Mouse (Mus musculus) heart, adult 9 months (tissue): Measurements from ENCODE around the gene Pde6g.

Source experiments
- DNase-seq, 2 experiments: peaks; one replicate each; pipeline ENCODE4 v3.0.0; 2022; ENCODE audit warnings: low spot score in 2 of 2

Gene Pde6g

DNA sequence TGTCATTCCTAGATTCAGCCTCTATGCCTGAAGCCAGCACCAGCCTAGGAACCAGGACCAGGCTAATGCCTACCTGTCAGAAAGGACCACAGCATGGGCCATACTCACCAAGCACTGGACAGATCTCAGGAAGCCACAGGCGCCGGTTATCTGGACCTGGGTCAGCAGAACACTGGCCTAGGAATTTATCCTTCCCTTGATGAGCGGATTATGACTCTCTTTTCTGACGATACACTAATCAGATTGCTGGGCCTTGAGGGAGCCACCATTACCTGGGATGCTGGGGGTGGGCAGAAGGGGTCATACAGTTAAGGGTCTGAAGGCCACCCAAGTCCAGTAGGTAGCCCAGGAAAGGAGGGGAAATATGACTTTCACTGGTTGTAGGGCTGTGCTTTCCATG, at the start of gene Pde6g:
Gene Pde6g, minus strand, starts transcription at position 195 of the 400 bp plus-strand sequence.
- DNase-seq: no peak

DNA sequence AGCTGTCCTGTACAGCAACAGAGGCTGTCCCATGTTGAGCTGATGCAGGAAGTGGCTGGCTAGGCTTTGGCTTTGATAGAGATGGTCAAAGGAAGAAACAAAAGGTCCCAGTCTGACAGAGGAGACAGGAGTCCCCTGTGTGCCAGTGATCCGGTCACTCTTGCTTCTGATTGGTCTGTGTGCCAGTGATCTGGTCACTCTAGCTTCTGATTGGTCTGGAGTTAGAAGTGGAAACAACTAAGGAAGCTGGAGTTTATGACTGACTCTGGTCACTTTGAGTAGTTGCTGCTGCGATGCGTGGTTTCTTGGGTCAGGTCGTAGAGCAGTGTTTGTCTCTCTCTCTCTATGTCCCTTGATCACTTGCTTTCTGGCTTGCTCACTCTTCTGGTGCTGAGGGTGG, 48.4 kb upstream of the Pde6g start:
- DNase-seq: no peak

GRCm38 (mm10) chr11:120501018-120501417, 47.7 kb upstream of the Pde6g start:
- no peak for DNase-seq

GRCm38 (mm10) chr11:120500357-120500756, 47.1 kb upstream of the Pde6g start:
- DNase-seq: no peak

DNA sequence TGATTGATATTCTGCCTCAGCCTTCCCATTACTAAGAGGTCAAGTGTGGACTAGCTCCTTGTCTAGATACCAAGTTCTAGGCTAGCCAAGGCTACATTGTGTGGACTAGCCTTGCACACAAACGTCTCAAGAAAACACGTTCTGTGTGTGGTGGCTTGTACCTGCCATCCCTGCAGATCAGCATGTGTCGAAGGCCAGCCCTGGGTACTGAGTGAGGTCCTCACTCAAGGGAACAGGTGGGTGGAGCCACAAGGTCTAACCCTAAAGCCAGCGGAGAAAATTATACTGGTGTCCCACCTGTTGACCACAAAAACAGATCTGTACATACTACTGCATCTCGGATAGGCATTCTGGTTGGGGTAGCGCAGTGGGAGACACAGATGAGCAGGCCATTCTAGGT, 46.6 kb upstream of the Pde6g start:
- no peak for DNase-seq

DNA sequence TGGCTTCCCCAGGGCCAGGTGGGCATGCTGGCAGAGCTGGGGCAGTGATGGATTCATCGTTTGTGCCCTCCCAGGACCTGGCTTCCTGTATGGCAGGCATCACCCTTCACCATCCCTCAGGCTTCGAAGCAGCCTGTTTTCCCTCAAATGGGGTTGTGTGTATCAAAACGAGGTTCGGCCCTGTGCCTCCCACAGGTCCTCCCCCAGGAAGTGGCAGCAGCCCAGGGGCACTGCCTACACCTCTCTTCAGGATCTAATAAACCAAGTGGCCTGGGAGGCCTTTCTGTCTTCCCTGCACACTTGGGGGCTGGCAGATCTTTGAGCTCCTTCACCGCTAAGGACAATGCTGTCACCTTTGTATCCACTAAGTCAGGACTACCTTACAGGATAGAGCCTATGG, 45.6 kb upstream of the Pde6g start:
- DNase-seq: no peak

DNA sequence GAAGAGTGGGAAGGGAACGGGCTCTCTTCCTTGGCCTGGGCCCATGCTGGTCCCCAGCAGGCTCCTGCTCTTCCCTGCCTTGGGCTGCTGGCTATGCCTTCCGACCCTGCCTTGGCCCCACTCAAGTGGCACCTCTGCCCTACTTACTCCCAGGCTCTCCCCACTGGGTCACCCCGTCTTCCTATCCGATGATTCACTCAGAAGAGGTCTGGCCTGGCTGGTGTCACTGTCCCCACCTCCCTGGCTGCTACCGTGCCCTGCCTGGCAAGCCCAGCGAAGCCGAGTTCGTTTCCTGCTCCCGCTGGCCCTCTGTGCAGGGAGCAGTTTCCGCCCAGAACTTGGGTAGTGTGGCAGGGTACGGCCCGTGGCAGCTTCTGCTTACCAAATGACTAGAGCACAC, 44.9 kb upstream of the Pde6g start:
- no peak for DNase-seq

GRCm38 (mm10) chr11:120497436-120497835, 44.1 kb upstream of the Pde6g start:
- DNase-seq: no peak

- no peak for DNase-seq
Measured at GRCm38 (mm10) chr11:120493911-120494310, 40.6 kb upstream of the Pde6g start.

GRCm38 (mm10) chr11:120493351-120493750, 40.1 kb upstream of the Pde6g start:
- DNase-seq: no peak

GRCm38 (mm10) chr11:120492878-120493203, 39.5 kb upstream of the Pde6g start:
- DNase-seq: no peak

DNA sequence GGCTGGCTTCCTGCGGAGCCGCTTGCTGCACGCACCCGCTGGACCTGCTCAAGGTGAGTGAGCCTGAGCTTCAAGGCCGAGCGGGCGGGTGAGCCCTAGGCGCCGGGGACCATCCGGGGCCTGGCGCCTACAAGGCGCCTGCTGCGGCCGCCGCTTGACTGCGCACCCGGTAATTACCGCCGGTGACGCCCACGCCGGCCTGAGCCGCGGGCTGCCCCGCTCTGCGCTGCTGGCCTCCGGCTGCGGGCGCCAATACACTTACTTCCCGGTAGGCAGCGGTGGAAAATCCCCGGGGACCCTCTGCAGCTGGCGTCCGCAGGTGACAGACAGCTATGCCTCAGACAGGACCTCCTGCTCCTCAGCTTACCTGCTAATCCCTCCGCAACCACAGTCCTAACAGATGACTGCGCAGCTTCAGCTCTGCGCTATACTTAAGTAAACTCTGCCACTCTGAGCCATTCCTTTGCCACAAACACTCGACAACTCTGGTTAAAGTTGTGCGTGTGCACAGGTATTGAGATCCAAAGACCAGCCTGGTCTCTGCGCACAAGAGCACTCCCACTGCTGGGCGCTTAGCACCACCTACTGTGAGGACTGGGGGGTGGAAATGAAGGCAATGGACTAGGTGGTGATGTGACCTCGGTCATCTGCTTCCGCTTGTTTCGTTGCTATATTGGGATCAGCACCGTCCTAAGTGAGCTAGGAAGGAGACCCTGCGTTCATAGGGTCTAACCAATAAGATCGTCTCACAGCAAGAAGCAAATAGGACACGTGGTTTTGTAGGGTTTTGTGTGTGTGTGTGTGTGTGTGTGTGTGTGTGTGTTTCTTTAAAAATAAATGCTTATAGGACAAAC, 39.0 kb upstream of the Pde6g start:
- DNase-seq: peak; percentile 47 to 62

GRCm38 (mm10) chr11:120491317-120492023, 38.2 kb upstream of the Pde6g start, which contains the start of gene Slc25a10:
Gene Slc25a10 (plus strand): TSS chr11:120491840.
- DNase-seq: peak; percentile 89 to 90

GRCm38 (mm10) chr11:120490291-120491046, 37.2 kb upstream of the Pde6g start:
- no peak for DNase-seq

DNA sequence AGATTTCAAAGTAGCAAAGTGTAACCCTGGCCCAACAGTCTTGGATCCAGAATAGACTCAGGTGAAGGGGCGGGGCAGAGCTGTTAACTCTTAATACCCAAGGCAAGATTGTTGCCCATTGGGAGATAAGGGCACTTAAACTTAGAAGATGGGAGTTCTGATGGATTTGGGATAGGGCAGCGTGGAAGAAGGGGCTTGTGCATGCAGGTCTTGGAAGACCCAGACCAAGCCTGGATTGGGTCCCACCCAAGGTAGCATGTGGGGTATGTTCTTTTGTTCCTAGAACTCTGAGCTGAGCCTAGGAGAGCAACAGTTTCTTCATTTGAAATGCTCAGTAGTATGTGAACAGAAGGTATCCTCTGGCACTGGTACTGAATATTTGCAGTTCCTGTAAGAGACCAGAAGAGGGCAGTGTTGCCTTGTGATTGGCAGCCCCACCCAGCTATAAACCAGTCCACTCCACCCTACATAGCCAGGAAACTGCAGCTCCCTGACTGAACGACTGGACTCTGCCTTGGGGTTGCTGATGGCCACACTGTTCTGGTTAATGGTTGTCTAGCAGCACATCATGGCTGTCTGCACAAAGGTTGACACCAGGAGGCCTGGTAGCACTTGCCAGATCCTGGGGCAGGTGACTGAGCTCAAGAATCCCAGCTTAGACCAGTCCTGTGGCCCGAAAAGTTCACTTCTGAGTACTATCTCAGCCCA, 35.9 kb upstream of the Pde6g start:
- peak; percentile 74 to 75 for DNase-seq

DNA sequence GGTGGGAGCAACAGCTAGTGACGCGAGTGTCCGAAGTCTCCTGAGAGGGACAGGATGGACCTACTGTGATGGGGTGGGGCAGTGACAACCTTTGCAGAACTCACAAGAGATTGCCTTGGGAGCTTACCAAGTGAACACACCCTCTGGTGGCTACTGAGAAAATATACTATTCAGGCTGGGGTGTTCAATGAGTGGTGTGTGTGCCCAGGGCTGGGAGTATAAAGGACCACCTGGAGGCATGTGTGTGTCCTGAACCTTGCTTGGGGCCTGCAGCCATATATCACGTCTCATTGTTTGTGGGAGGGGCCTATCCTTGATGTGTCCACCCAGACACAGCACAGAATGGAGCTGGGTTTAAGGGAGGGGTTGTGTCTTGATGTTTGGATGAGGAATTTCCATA, 35.2 kb upstream of the Pde6g start:
- DNase-seq: no peak

- no peak for DNase-seq
Measured at GRCm38 (mm10) chr11:120485251-120485650, 32.0 kb upstream of the Pde6g start.

GRCm38 (mm10) chr11:120484265-120484981, 31.1 kb upstream of the Pde6g start, which contains the start of gene Mrpl12:
Gene Mrpl12 (plus strand): TSS chr11:120484613.
- peak; percentile 90 to 91 for DNase-seq

- DNase-seq: no peak
Measured at GRCm38 (mm10) chr11:120483448-120483934, 30.2 kb upstream of the Pde6g start.

DNA sequence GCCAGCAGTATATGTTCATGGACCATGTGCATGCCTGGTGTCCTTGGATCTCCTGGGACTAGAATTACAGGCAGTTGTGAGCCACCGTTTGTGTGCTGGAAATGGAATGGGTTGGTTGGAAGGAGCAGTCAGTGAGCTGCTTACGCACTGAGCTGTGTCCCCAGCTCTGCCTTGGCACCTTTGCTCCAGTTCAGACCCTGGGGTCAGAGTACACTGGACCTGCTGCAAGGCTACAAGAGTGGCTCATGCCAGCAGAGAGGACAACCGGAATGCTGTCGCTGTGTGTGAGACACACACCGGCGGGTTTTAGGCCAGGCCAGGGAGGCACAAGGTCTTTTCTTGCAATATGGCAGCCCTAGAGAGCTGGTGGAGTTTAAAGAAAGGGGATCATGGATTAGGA, 18.8 kb upstream of the Pde6g start:
- DNase-seq: no peak

DNA sequence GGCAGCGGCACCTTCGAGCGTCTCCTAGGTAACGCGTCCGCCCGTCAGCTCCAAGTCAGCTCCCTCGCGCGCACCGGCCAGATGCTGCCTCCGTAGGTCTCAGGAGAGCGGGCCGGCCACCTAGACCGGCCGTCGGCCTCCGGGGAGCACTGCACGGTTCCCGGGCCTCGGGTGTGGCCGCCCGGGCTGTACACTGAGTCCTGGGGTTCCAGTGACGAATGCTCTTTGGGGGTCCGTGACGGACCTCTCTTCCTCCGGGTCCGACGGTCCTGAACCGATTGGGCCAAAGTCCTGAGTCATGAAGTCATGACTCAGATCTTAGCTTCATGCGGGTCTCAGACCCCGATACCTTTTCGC, 14.4 kb upstream of the Pde6g start:
- no peak for DNase-seq
